Mouse (Mus musculus) adrenal gland, adult 2 months (tissue): Measurements from ENCODE around the gene Tspan17. TPM values are rescaled to one million over a fixed set of nuclear protein-coding genes. Genes with fewer than 3 reads are reported as not detected.
"Not testable (repeated sequence)": the region's sequence is repeated elsewhere in the genome, so short reads cannot be mapped to it uniquely, and the experiment has no call there.

ENCODE experiments used
- DNase-seq: peaks from one replicate; pipeline ENCODE4 v3.0.0; 2021
- polyA plus RNA-seq: library from polyadenylated mRNA; depleted of rRNA; stranded (reverse); fragments of >200 nt; gene quantifications from 2 replicates; pipeline ENCODE4 v1.2.3, GENCODE M21; 2012
- total RNA-seq, 2 experiments: library from RNA; stranded (reverse); gene quantifications; 2 replicates each; pipeline ENCODE4 v1.2.3; 2021

Gene Tspan17
- total and polyA plus RNA-seq, 3 experiments, result 31.1 to 42.7 (median 36.0) TPM

DNA sequence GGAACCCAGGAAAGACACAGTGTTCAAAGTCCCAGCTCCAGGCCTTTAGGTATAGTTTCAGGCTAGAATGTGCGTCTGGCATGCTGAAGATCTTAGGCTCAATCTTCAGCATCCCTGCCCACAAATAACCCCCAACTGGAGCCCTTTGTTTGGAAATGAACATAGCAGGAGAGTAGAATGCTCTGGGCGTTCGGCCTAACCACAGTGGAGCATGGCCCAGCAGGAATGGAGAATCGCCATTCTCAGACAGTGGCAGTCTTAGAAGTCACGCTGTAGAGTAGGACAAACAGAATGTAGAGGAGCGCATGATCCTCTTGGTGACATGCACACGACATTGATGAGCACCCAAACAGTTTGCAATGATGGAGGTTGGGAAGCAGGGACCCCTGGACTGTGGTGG lies 28.3 kb upstream of the Tspan17 start:
- DNase-seq, result no peak

DNA sequence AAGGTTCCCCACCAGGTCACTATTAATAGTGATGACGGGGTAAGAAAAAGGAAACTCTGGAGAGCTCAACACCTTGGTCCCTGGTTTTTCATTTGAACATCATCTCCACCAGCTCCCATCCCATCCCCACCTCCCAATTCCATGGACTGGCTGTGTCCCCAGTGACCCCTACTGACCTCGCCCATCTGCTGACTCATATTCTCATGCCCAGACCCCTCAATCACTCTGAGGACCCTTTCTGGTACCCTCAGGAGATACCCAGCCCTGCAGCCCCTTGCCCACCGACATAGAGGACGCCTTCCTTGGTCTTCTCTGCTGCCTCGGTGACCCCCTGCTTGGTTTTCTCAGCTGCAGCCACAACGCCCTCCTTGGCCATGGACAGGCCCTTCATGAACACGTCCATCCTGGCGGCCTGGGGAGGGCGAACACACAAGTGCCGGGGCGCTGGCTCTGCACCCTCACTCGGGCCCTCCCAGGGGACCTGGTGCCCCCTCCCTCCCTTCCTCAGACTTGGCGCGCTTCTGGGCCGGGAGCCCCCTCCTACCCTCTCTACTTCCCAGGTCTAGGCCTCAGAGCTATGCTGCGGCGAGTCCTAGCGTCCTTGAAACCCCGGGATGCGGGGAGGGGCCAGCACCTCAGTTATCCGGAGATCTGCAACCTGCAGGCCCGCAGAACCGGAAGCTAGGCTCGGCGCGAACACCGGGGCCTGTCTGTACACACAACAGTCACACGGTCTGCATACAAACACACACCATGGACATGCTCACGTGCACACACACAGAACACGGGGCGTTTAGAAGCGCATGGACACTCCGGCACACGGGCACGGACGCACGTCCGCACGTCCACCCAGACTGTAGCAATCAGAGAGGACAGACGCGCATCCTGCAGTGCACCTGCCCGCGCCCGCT lies 23.6 kb upstream of the Tspan17 start:
- DNase-seq, result no peak

DNA sequence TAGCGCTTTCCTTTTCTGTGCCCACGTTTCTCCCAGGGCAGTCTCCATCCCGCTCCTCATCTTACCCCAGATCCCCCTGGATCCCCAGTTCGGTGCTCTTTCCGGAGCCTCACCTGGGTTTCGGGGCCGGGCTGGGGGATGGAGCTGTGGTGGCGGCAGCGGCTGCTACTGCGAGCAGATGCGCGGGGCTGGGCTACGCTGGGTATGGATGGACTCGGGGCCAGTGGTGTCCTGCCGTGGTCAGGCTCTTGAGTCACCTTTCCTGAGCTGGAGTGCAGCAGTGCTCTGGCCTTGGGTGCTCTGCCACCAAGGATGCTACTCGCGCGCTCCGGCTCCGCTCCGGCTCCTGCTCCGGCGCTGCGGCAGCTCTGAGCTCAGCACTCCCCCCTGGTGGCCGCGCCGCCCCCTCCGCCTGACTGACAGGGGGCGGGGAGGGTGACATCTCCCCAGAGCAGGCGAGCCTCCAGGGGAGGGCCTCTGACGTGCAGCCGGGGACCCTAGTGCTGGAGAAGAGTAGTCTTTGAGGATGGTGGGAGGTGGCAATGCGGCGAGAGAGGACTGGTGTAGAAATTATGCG lies 22.9 kb upstream of the Tspan17 start, which contains the start of gene Sncb:
TSS of gene Sncb (minus strand) at position 404 of the 577 bp plus-strand sequence.
- DNase-seq, result peak; percentile 79

DNA sequence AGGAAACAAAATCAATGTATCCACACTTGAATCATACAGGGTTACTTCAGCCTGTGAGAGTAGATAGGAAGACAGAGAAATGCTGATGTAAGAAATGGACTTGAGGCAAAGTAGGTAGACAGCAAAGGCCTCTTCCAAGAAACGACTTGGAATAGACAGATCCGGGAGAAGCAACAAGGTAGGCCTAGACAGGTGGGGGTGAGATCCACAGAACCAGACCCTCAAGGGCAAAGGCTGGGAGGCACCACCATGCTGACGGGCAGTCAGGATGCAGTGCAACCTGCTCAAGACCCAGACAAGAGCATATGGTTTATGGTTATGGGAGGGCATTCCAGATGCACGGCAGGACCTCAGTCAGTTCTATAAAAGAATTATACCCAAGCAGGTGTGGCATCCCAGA lies 22.2 kb upstream of the Tspan17 start:
- DNase-seq, result no peak

DNA sequence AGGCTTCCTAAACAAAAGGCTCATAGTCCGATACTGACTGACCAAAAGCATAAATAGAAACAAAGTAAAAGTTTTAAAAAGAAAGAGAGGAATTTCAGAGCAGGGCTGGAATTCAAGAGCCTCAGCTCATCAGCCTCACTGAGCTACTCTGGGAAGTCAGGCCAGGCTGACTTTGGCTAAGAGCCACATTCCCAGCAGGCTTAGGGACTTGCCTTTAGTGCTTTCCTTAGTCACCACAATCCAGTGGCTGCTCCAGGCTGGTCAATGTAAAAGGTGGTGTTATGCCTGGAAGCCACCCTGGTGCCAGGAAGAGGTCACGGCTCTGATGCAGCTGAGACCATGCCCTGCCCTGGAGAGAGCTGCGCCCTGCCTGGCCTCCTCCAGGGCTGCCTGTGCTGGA lies 8.6 kb upstream of the Tspan17 start:
- peak; percentile 45 for DNase-seq

DNA sequence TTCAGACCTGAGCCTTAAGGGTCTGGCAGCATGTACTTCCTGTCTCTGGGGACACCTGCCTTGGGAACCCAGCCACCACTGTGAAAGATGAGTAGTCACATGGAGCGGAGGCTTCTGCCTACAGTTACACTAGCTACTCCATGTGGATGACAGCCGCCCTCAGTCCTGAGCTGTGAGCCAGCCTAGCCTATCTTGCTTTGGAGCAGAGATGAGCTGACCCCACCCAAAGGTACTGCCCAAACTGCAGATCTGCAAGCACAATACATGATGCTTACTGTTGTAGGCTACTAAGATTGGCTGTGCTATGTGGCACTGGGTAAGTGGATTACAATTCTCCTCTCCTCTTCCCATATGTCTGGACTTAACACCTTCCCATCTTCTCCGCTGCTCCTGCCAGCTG lies 8.1 kb upstream of the Tspan17 start:
- DNase-seq, result no peak

DNA sequence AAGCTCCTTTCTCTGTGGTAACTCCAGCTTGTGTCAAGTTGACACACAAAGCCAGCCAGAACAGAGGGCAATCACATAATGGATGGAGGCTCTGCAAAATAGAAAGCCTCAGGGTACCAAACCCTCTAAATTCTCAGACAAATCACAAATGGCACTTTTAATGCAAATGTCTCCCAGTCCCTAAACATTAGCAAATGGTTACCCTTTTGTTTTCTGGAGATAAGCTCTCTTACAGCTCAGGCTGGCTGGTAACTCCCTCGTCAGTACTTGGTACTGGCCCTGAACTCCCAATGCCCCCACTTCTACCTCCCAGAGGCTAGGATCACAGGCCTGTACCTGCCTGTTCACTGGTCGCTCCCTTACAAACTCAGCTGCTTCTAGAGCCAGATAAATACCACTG lies 5.9 kb upstream of the Tspan17 start:
- DNase-seq, result no peak

DNA sequence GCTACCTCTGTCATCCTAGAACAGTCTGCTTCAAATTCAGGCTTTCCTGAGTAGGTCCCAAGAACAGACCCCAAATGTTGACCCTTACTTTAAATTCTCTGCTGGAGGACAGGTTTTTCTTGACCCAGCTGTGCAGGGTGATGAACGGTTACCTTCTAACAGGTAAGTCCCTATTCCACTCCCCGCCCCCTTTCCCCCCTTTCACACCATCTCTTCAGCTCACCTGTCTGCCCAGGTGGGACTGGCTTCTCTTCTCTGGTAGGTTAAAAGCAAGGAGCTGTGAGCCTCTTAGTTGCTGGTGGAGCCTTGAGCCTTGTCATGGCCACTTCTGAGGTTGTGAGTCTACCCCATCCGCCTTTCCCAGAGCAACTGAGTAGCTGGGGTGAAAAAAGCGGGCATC lies 5.5 kb upstream of the Tspan17 start, which contains the start of gene Eif4e1b:
TSS of gene Eif4e1b (plus strand) at position 301 of the 400 bp plus-strand sequence.
- DNase-seq, result no peak

DNA sequence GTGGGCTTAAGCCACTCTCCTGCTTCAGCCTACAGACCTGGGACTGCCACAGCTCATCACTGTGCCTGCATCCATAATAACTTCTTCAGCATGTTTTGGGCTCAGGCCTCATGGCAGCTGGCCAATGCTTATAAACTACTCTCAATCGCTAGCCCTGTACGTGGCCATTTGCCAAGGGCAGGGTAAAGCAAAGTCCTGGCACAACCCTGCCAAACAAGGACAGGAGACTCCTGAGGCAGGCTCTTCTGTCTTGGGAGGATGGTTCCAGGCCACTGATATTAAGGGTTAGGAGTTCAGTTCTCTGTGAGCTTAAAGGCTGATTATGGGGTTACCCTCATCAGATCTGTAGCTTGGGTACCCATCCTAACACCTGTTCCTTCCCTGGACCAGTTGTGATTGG lies 1.6 kb upstream of the Tspan17 start:
- not testable (repeated sequence) for DNase-seq

DNA sequence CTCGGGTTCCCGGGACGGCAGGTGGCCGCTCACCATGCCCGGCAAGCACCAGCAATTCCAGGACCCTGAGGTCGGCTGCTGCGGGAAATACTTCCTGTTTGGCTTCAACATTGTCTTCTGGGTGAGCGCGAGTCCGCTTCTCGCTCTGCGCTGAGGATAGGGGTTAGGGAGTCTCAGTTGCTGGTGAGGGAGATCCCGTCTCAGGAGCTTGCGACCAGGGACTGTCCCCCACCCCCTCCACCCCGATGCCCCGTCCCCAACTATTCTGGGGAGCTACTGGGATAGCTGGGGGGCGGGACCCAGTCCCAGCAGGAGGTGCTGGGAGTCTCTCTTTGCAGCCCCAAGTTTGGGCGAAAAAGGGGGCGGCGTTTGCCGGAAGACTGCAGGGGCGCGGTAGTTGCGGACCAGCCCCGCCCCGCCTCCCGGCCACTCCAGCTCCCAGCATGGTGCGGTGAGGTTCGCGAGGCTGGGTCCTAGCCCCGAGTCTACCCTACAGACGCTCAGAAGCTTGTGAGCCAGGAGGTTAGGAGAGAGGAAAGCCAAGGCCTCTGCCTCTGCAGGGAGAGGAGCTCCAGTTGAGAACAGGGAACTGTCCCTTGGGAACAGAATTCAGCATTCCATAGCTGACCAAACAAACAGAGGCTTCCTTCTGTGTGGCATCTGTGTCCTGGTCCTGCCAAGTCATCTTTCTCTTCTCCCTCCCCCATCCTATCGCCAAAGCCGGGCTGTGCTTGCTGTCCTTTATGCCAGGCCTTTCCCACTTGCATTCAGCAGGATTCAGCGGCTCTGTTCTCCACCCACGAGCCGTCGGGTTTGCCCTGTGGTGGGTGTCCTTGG lies 602 bp downstream of the Tspan17 start:
- peak; percentile 72 for DNase-seq

DNA sequence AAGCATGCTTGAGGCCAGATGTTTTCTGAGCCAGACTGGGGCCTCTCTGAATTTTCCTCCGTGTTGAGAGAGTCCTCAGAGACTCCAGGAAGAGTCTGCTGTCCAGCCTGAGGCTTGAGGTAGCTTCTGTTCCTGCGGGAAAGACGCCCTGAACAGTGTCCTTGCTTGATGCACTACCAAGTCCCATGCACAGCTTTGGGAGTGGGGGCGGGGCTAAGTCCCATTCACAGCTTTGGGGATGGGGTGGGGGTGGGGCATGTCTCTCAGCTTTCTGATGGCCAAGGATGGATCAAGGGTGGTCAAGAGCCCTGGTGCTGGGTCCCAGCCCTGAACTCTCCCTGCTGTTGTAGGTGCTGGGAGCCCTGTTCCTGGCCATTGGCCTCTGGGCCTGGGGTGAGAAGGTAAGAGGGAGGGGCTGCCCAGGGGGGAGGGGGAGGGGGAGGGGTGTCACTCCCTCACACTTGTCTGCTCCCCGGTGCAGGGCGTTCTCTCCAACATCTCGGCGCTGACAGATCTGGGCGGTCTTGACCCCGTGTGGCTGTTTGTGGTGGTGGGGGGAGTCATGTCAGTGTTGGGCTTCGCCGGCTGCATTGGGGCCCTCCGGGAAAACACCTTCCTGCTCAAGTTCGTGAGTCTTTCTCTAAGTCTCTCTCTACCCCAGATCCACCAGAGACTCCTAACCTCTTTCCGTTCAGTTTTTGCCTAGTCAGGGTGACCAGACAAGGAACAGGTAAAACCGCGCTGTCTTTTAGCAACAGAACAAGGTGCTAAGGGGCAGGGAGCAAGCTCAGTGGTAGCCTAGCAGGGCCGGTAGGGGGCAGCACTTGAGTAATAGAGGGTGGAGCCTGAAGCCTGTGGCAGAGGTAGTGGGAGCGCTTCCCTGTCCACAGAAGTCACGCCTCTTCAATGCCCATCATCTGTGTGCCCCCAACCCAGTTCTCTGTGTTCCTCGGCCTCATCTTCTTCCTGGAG lies 3.4 kb downstream of the Tspan17 start:
- no peak for DNase-seq

DNA sequence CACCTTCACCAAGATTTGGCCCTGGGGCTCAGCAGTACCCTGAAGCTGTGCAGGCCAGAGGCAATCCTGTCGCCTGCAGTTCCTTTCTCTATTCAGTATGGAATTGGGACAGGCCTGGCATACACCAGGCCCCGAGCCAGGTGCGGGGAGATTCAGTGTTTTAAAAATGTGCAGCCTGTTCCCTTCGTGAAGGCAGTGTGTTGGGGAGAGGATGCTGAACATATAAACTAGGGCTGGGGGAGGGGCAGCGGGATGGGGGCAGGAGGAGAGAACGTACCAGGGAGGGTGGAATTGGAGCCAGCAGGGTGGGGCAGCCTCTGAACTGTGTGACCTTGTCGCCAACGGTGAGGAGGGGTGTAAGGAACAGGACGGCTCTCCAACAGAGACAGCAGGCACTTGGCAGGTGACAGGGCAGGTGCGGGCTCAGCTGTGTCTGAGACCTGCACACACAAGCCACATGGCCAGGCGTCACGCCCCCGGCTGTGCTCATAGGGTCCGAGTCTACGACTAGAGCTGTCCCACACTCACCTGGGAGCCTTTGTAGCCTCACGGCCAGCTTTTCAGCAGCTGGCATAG lies 4.9 kb downstream of the Tspan17 start:
- DNase-seq, result no peak

DNA sequence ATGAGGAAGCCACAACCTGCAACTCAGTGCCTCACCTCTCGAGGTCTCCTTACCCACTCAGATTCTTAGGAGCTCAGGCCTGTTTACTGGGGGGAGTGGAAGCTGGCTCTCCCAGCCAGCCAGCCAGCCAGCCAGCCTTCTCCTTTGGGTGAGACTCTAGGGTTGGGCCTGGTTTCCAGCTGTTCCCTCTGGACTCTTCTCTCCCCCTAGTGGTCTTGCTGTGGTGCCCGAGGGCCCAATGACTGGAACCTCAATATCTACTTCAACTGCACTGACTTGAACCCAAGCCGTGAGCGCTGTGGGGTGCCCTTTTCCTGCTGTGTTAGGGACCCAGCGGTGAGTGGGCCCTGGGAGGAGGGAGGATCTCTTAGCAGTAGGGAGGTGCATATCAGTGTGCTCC lies 5.7 kb downstream of the Tspan17 start:
- DNase-seq, result no peak

DNA sequence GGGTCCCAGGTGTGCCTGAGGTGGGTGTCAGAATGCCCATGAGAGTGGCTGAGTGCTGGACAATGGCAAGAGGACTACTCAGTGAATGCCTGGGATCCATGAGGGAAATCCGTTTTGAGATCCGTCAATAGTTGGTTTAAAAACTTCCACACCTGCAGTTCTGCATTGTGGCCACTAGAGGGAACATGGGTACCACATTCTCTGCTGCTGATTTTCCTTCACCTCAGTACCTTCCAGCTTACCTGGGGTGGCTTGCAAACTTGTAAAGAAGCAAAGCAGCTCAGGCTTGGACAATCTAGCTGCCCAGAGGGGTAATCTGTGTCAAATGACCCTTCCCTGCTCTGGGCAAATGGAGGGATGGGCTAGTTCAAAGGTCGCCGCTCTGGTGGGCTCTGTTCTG lies 8.2 kb downstream of the Tspan17 start:
- no peak for DNase-seq

DNA sequence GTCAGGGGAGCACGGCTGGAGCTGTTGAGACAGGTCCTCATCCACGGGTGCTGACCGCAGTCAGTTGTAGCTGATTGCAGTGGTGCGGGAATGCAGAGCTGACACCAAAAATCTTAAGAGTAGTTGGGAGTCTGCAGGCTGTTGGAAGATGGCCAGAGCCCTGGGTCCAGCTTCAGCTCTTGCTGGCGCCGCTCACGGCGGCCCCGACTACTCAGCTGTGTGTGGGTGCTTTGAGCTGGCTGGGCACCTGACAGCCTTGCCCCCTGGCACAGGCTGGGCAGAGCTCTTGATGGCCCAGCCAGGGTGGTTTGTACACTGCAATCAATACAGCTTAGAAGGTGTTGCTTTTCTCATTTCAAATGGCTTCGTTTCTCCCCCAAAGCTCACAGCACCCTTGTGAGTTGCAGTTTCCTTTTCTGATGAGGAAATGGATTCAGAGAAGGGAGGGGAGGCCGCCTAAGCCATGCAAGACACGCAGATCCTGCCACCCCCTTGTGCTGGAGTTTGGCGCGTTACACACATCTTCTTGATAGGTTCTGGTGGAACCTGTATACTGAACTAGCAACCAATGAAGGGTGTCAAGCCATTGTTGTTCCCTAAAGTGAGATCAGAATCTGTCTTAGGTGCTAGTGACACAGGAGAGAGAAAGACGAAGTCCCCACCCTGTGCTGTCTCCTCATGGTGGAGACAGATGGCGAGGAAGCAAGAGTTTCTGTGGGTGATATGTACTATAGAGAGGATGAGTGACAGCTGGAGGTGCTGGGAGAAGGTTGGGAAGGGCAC lies 8.9 kb downstream of the Tspan17 start:
- DNase-seq, result no peak

DNA sequence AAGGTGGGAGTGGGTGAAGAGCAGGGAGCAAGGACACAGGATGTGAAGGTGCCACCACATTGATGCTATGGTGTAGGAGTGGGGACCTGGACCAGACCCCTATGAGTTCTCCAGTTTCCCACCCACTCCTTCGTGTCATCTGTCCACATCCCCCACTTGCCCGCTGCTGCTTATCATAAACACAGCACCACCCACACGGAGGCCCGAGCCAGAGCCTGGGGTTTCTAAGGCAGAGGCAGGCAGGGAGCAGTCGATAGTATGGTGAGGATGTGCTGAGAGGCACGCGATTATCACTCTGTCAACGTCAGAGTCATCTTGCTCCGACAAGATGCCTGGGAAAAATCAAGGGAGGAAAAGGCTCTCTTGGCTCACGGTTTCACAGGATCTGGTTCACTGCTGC lies 9.6 kb downstream of the Tspan17 start:
- DNase-seq, result no peak

DNA sequence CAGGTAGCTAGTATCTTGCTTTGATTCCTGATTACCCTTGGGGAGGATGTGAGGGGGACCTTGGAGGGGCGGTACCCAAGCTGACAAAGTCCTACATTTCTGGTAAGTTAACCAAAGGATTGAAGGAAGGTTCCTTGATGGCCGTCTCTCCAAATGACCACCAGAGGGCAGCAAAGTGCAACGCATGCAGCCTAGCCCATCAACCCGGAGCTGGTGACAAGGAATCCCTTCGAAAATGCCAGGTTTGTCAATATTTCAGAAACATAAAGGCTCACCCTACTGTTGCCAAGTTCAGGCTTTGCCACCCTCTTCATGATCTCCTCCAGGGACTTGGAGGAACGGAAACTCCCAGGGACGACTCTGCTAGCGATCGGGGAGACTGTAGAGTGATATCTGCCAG lies 10.5 kb downstream of the Tspan17 start:
- peak; percentile 73 for DNase-seq

DNA sequence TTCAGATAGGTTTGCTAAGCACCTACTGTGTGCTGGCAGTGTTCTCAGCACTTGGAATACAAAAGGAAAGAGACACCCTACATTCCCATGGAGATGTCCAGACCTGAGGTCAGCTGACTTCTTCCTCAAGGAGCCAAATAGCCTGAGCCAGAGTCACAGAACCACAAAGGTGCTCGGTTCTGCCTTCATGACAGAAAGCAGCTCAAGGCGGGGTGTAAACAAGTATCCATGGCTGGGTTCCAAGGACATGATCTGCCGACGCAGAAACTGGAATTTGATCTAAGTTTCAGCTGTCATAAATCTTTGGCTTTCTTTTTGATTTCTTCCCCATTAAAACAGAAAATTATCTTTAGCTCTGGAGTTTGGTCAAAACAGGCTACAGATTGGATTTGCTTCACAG lies 11.0 kb downstream of the Tspan17 start:
- peak; percentile 20 for DNase-seq

DNA sequence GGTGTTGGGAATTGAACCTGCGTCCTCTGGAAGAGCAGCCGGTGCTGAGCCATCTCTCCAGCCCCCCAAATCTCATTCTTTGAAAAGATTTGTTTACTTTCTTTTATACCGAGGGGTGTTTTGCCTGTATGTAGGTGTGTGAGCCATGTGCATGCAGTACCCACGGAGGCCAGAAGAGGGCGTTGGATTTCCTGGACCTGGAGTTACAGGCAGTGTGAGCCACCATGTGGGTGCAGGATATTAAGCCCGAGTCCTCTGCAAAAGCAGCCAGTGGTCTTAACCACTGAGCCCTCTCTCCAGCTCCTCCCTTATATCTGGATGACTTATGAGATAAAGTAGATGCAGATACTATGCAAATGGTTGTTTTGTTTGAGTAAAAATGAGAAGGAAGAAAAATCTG lies 13.8 kb downstream of the Tspan17 start:
- DNase-seq, result no peak
